Mouse (Mus musculus): Measurements from ENCODE around the gene Zfp787.
"Not testable (repeated sequence)": the region's sequence is repeated elsewhere in the genome, so short reads cannot be mapped to it uniquely, and the experiment has no call there.

Zfp787 gene

GRCm38 (mm10) chr7:6155901-6156411 lies at the start of gene Zfp787:
TSS of gene Zfp787 (minus strand) at chr7:6155997.
- peak; percentile 87 for DNase-seq (ENCODE audit: low read depth, low spot score)

- DNase-seq (ENCODE audit: low read depth, low spot score): no peak
Measured at GRCm38 (mm10) chr7:6204200-6204599, 48.4 kb upstream of the Zfp787 start.

GRCm38 (mm10) chr7:6196790-6197189 lies 41.0 kb upstream of the Zfp787 start, which contains the start of gene Galp:
TSS of gene Galp (plus strand) at chr7:6197090.
- DNase-seq (ENCODE audit: low read depth, low spot score): no peak

GRCm38 (mm10) chr7:6195777-6196176 lies 40.0 kb upstream of the Zfp787 start:
- DNase-seq (ENCODE audit: low read depth, low spot score): no peak

- peak; percentile 68 for DNase-seq (ENCODE audit: low read depth, low spot score)
Measured at GRCm38 (mm10) chr7:6194129-6194528, 38.3 kb upstream of the Zfp787 start.

DNA sequence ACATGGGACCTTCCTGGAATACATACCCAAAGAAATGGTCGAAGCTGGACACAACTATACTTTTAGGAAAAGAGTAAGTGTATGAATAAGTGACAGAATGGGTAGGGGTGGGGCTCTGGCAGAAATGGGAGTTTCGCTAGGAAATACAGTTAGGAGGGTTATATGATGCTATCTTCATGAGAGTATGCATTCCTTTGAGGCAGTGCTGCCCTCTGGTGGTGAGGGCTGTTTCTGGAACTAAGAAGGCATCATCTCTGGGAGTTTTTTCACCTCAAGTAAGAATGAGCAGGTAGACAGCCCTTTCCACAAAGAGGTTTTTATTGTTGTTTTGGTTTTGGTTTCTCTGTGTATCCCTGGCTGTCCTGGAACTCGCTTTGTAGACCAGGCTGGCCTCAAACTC lies 35.6 kb upstream of the Zfp787 start:
- peak; percentile 78 for DNase-seq (ENCODE audit: low read depth, low spot score)

DNA sequence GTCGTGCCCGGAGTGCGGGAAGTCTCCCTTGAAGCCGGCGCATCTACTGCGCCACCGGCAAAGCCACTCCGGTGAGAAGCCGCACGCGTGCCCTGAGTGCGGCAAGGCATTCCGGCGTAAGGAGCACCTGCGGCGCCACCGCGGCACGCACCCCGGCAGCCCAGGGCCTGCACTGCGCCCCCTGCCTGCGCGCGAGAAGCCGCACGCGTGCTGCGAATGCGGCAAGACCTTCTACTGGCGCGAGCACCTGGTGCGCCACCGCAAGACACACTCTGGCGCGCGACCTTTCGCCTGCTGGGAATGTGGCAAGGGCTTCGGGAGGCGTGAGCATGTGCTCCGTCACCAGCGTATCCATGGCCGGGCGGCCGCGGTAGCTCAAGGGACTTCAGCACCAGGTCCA lies 33.7 kb upstream of the Zfp787 start:
- DNase-seq (ENCODE audit: low read depth, low spot score): no peak

DNA sequence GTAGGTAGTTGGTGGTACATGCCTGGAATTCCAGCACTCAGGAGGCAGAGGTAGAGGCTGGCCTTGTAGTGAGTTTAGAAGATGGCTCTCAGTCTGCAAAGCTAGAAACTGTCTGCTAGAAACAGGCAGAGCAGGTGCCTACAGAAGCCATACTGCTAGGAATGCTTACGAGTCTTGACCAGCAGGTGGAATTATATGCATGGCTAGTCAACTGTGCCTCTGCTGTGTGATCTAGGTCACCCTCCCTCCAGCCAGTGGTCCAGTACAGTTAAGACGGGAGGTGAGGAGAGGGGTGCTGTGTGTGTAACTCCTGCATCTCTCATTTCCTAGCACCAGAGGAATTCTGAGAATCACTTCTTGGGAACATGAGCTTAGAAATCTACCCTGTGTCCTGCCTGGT lies 31.0 kb upstream of the Zfp787 start:
- DNase-seq (ENCODE audit: low read depth, low spot score): no peak

GRCm38 (mm10) chr7:6186176-6186575 lies 30.4 kb upstream of the Zfp787 start:
- DNase-seq (ENCODE audit: low read depth, low spot score): no peak

- DNase-seq (ENCODE audit: low read depth, low spot score): peak; percentile 25
Measured at GRCm38 (mm10) chr7:6185391-6185790, 29.6 kb upstream of the Zfp787 start.

- DNase-seq (ENCODE audit: low read depth, low spot score): no peak
Measured at GRCm38 (mm10) chr7:6184521-6184920, 28.7 kb upstream of the Zfp787 start.

- no peak for DNase-seq (ENCODE audit: low read depth, low spot score)
Measured at GRCm38 (mm10) chr7:6183802-6184201, 28.0 kb upstream of the Zfp787 start.

- DNase-seq (ENCODE audit: low read depth, low spot score): no peak
Measured at GRCm38 (mm10) chr7:6182882-6183281, 27.1 kb upstream of the Zfp787 start.

DNA sequence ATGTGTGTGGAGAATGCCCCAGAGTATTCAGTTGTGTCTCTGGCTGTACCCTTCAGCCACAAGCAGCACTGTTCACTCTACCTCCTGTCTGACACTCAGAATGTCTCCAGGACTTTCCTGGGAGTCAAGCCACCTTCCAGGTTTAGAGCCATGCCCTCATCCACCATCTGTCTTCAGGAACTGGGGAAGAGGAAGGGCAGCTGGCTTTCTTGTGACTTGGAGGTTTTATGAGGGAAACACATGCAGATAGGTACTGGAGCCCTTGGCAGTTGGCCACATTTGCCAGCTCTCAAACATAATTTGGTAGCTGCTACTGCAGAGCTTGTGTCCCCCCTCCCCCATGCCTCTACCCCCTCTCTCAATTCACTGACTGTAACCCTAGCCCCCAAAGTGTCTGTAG lies 23.2 kb upstream of the Zfp787 start:
- DNase-seq (ENCODE audit: low read depth, low spot score): no peak

GRCm38 (mm10) chr7:6174365-6174987 lies 18.7 kb upstream of the Zfp787 start:
- not testable (repeated sequence) for DNase-seq (ENCODE audit: low read depth, low spot score)

GRCm38 (mm10) chr7:6173872-6174271 lies 18.1 kb upstream of the Zfp787 start:
- DNase-seq (ENCODE audit: low read depth, low spot score): no peak

DNA sequence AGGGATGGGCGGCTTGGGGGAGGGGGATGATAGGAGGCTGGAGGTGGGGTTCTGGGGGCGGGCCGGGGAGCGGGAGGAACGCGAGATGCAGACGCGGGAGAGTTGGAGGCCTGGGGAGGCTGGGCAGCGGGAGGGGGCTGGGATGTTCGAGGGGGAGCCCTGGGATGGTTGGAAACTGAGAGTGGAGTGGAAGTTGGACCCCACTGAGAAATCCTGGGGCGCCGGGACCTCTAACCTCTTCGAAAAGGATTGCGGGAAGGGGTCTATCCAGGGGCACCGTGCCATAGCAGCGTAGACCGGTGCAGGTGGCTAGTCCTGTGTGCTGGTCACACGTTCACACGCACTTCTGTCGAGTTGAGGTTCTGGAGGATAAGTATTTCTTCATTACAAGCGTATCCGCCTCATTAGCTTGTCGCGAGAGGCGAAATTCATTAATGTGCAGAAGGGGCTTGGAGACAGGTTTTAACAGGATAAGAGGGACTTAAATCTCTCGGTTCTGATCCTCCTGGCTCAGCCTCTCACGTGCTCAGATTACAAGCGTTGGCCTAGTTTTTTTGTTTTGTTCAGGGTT lies 17.0 kb upstream of the Zfp787 start:
- DNase-seq (ENCODE audit: low read depth, low spot score): peak; percentile 44

DNA sequence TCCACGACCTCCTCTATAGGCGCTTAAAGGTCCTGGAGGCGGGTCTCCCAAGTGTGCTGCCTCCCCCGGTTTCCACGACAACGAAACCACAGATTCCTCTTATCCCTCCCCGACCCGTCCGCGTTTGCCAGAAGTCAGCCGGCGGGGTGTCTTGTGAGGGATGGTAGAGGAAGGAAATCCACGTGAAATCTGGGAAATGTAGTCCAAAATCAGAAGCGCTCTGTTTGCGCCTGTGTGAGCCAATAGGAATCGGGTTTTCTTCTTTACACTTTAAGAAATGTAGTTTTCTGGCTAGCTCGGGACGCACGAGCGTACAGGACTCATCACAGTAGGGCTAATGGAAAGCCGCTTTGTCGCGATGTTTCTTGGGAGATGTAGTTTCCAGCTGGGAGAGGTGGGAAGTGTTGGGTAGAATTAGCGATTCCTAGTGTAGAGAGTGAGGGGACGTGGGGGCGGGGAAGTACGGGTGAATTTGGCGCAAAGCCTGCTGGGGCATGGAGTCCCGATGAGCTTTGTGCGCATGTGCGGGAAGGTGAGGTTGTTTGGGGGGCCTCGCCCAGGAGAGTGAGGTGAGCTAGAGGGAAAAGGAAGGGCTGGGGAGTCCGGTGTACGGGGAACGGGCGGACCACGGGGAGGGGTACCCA lies 16.3 kb upstream of the Zfp787 start, which contains the start of gene Zfp444:
Gene Zfp444 (plus strand): TSS at position 221 of the 644 bp plus-strand sequence.
- DNase-seq (ENCODE audit: low read depth, low spot score): peak; percentile 99

DNA sequence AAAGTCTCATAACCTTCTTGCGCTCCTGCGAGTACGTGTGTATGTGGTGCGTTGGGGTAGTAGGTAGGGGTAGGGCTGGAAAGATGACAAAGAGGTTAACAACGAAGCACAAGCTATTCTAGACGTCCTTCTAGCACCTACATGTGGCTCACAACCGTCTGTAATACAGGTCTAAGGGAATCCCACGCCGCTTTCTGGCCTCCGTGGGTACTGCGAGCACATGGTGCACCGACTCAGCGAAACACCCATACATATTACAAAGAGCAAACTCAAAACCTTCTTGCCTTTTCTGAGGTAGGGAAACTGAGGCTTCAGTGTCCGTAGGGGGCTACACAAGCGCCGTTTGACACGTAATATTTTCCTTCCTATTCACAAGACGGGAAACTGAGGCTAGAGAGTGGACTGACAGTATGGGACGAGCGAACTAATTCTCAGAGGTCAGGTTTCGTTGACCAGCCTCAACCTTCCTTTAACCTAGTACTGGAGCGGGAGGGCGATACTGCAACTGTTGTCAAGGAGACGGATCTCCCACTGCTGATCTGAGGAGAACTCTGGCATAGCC lies 15.7 kb upstream of the Zfp787 start:
- peak; percentile 79 for DNase-seq (ENCODE audit: low read depth, low spot score)

DNA sequence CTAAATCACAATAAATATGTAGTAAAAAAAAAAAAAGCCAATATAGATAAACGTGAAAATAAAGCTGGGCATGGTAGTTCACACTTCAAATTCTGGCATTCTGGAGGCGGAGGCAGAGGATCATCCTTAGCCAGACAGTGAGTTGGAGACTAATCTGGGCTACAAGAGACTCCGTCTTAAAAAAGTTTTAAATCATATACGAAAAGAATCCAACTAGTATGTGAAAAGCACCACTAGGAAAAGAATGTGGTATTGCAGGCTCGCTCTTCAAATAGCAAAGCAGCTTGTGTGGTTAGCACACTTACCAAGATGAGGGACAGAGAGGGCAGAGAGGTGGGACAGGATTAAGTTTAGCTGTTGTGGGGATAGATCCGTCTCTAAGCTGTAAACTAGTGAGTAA lies 15.1 kb upstream of the Zfp787 start:
- no peak for DNase-seq (ENCODE audit: low read depth, low spot score)

- no peak for DNase-seq (ENCODE audit: low read depth, low spot score)
Measured at GRCm38 (mm10) chr7:6170391-6170790, 14.6 kb upstream of the Zfp787 start.

GRCm38 (mm10) chr7:6169403-6169802 lies 13.6 kb upstream of the Zfp787 start:
- no peak for DNase-seq (ENCODE audit: low read depth, low spot score)
